Mouse (Mus musculus) heart, postnatal 0 days (tissue): Measurements from ENCODE around the gene Speer4f2.
"Not testable (repeated sequence)": the region's sequence is repeated elsewhere in the genome, so short reads cannot be mapped to it uniquely, and the experiment has no call there.

ENCODE experiments used
- CTCF ChIP-seq: IDR thresholded peaks from 2 replicates; pipeline ENCODE4 v1.5.1; 2016; ENCODE audit warnings: antibody characterized with exemption, control low read depth, low read depth
- EP300 ChIP-seq: IDR thresholded peaks from 2 replicates; pipeline ENCODE4 v1.6.1; 2016; ENCODE audit warnings: antibody characterized with exemption, low read depth

DNA sequence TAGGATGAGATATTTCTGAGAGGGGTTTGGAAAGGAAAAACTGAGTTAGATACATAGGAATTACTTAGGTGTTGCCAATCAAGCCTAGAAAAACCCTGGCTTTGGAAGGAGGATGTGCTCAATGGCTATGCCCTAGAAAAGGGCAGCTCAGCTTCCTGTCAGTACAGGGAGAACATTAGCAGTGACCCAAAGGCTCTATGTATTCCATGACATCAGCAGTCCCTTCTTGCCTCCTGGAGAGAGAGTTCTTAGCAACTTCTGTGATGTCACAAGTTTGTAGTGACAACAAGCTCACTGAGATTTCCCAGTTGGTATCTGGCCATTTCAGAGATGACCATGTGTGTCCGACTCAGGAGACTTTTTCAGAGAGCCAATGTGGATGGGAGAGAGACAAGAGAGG lies at the start of gene Speer4f2:
- not testable (repeated sequence) for TF ChIP-seq CTCF, EP300
